Mouse (Mus musculus): Measurements from ENCODE around the gene Kcnb1. TPM values are rescaled to one million over a fixed set of nuclear protein-coding genes. Genes with fewer than 3 reads are reported as not detected.

The Kcnb1 gene
- polyA plus RNA-seq, 1 experiment from 2014 or later: 1.0 TPM

DNA sequence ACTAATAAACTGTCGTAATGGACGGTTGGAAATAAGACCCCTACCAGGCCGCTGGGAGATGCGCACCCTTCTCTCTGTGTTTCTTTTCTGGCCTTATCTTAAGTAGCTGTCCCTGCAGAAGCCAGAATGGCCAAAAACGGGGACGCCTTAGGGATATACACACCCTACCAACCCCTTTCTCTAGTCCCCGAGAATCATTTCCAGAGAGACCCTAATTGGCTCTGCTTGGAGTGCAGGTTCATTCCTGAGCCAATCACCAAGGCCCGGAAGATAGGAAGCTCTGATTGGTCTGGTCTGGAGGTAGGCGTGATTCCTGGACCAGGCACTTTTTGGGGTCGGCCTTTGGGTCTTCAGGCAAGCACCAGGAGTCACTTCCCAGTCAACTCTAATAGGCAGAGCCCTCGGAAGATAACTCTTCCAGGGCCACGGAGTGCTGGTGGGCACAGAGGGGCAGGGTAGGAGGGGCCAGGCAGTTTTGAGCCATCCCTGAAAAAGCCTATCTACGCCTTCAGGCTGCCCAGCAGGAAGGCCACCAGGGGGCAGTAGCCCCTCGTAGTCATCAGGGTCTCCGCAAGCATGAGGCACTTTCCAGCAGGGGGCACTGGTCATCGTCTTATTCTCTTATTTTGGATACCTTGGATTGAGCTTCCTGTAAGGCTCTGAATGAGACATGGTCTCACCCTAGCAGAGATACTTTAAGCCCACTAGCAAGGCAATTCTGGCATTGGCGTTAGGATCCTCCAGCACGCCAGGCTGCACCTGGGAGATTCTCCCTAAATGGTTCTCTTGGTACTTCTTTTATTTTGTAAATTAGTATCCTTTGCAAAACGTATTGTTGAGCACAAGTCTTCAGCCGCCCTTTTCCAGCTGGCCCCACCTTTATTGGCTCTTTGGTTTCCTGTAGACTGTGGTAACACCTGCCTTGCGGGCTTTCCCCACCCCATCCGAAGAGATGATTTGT lies 118.0 kb downstream of the Kcnb1 start:
- peak overlapping the region; percentile 71 for H3K4me2 ChIP-seq (replicated peaks)
- H3K27ac ChIP-seq: peak overlapping the region; percentile 48; the same call in 1 of the 2 replicates
- H3K9ac ChIP-seq: peak overlapping the region; percentile 61
- peak; percentile 95 for ATAC-seq (ENCODE audit: low FRiP score, low read depth)
- H3K9me3 ChIP-seq: no peaks in the 10 kb centered on the region
- peaks cover 9% of the 10 kb centered on the region for H3K4me1 ChIP-seq
- peak overlapping the region; percentile 52 for H3K4me3 ChIP-seq
- 8% methylated on average over 22 of the region's 22 CpGs for WGBS
- no peaks in the 10 kb centered on the region for H3K36me3 ChIP-seq
- no peaks in the 10 kb centered on the region for H3K27me3 ChIP-seq

DNA sequence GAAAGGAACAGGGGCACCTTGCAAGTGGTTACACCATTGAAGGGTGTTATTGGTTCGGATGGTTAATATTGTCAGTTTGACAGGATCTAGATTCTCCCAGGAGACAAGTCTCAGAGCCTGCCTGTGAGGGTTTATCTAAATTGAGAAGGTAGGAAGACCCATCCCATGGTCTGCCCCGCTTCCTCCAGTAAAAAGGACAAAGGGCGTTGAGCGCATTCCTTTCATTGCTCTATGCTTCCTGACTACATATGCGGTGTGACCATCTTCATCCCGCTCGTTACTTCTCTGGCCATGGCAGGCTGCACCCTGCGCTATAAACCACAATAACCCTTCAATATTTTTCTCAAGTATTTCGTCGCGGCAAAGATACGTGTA lies 118.7 kb downstream of the Kcnb1 start:
- H3K9ac ChIP-seq: peak overlapping the region; percentile 61
- 20% methylated on average over 12 of the region's 12 CpGs for WGBS
- H3K4me2 ChIP-seq (replicated peaks): peak overlapping the region; percentile 71
- no peaks in the 10 kb centered on the region for H3K9me3 ChIP-seq
- peaks cover 9% of the 10 kb centered on the region for H3K4me1 ChIP-seq
- ATAC-seq (ENCODE audit: low FRiP score, low read depth): no peak
- H3K36me3 ChIP-seq: peaks cover 5% of the 10 kb centered on the region
- H3K4me3 ChIP-seq: peak overlapping the region; percentile 52
- no peaks in the 10 kb centered on the region for H3K27me3 ChIP-seq
- no peak overlapping the region; the same call in 1 of the 2 replicates for H3K27ac ChIP-seq

DNA sequence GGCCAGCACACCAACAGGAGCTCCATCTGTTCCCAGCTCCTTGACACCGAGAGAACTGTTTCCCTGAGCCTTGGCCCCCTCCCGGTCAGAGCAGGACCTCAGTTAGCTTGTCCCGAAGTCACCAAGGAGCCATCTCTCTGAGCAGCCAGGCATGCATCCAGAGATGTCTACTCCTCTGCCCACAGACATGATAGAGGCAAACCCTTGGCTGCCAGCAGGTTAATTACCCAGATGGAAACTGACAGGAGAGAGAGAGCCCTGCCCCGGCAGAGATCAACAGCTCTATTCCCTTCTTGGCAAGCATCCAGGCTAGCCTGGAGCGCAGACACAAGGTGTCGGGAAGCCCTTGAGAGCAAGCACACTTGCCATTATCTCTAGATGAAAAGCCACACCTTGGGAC lies 119.6 kb downstream of the Kcnb1 start:
- Histone ChIP-seq H3K4me2 (replicated peaks) (no peak overlapping the region), H3K36me3 (peaks cover 14% of the 10 kb centered on the region), H3K27ac (no peak overlapping the region), H3K4me3 (no peak overlapping the region), H3K9me3 (no peaks in the 10 kb centered on the region), H3K4me1 (peaks cover 16% of the 10 kb centered on the region), H3K9ac (no peak overlapping the region), H3K27me3 (no peaks in the 10 kb centered on the region)
- ATAC-seq (ENCODE audit: low FRiP score, low read depth): no peak
- 75% methylated on average over 6 of the region's 6 CpGs for WGBS

DNA sequence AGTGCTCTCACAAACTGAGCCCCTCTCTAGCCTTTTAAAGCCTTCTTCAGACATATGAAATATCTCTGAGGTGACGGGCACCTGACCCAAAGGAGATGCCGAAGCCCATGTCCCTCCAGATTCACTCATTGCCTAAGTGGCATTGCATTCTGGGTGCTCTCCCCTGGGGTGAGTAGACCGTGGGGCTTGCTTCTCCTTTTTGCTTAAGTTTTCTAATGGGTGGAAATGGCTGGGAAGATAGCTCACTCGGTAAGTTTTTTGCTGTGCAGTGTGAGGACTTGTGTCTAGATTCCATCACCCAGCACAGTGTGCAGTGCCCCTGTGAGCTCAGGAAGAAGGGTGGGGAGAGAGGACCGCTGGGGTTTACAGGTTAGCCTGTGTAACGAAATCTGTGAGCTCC lies 122.4 kb downstream of the Kcnb1 start:
- Histone ChIP-seq H3K27ac (no peak overlapping the region), H3K4me3 (no peak overlapping the region), H3K36me3 (peaks cover 23% of the 10 kb centered on the region), H3K9me3 (no peaks in the 10 kb centered on the region), H3K27me3 (no peaks in the 10 kb centered on the region), H3K9ac (no peak overlapping the region), H3K4me1 (peaks cover 25% of the 10 kb centered on the region), H3K4me2 (replicated peaks) (no peak overlapping the region)
- no peak for ATAC-seq (ENCODE audit: low FRiP score, low read depth)
- WGBS: 47% methylated on average over 6 of the region's 6 CpGs

DNA sequence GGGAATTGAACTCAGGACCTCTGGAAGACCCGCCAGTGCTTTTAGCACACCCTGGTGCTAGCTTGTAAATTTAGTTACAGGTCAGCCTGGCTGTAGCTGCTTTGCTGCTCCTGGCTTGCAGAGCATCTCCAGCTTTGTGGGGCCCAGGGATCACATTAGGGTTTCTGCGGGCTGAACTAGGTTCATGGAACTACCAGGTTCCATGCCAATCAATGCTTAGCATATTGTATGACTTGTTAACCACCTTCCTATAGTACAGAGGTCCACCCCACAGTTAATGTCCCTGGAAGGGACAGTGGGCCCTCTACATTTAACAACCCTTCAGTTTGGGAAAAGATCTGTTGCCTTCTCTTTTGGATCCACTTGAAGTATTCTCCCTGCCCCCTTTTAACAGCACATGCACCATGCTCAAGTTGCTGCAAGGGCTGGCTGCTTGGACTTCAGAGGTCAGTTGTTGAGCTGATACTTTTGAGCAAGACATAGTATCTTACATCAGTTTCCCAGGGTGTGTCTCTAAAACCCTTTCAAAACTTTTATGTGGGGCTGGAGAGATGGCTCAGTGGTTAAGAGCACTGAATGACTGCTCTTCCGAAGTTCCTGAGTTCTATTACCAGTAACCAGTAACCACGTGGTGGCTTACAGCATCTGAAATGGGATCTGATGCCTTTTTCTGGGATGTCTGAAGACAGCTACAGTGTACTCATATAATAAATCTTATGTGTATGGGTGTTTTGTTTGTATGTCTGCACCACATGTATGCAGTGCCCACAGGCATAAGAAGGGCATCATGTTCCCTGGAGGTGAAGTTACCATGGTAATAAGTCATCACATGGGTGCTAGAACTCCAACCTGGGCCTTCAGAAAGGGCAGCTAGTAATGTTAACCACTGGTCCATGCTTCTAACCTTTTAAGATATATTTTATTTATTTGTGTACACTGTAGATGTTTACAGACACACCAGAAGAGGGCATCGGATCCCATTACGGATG lies 123.1 kb downstream of the Kcnb1 start:
- Histone ChIP-seq H3K4me3 (no peak overlapping the region), H3K27me3 (no peaks in the 10 kb centered on the region), H3K9me3 (no peaks in the 10 kb centered on the region), H3K36me3 (peaks cover 23% of the 10 kb centered on the region), H3K4me1 (peaks cover 23% of the 10 kb centered on the region), H3K27ac (no peak overlapping the region), H3K9ac (no peak overlapping the region), H3K4me2 (replicated peaks) (no peak overlapping the region)
- WGBS: 33% methylated on average over 6 of the region's 6 CpGs
- ATAC-seq (ENCODE audit: low FRiP score, low read depth): no peak

DNA sequence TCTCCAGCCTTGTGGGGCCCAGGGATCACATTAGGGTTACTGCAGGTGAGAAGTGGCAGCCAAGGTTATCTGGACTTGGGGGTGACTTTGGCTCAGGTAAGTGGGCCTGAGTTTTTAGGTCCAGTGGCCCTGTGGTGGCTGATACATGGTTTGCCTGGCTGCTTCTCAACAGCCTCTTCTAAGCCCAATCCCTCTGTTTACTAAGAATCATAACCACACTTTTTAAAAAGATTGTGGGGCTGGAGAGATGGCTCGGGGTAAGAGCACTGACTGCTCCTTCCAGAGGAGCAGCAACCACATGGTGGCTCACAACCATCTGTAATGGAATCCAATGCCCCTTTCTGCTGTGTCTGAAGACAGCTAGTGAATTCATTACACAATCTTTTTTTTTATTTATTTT lies 123.9 kb downstream of the Kcnb1 start:
- Histone ChIP-seq H3K4me1 (peaks cover 26% of the 10 kb centered on the region), H3K36me3 (peaks cover 23% of the 10 kb centered on the region), H3K27ac (no peak overlapping the region), H3K4me3 (0 out of 2 replicates have a peak overlapping the region, but pooled peaks have one; percentile 83), H3K4me2 (replicated peaks) (peak overlapping the region; percentile 84), H3K9me3 (no peaks in the 10 kb centered on the region), H3K9ac (peak overlapping the region; percentile 98), H3K27me3 (no peaks in the 10 kb centered on the region)
- no peak for ATAC-seq (ENCODE audit: low FRiP score, low read depth)
- 50% methylated on average over 1 of the region's 1 CpGs for WGBS

DNA sequence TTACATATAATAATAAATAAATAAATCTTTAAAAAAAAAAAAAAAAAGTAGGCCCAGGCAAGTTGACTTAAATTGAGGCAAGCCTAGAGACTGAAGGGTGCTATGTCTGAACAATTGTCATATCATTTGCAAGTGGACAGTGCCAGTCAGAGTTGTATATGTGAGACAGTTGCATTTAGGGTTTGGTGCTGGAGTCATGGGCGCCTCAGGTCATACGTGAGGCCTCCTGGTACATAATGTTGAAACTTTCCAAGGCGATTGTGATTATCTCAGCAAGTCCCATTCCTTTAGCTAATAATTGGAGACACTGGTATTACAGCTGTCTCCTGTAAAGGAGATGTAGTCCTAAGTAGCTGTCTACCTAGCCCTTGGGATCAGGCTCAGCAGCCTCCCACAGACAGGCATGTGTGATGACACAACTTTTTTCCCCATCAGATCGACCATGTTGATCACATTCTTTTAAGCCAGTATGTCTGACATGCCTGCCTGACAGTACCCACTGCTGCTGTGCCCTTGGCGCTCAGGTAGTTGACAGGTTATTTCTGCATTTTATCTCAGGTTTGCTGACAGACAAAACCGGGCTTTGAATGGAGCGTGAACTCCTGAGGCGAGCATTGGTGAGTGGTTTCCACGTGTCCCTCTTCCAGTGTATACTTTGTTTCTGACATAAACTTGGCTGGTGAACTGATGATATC lies 125.2 kb downstream of the Kcnb1 start:
- Histone ChIP-seq H3K36me3 (peaks cover 29% of the 10 kb centered on the region), H3K4me1 (peaks cover 32% of the 10 kb centered on the region), H3K27ac (peak overlapping the region; percentile 29; the same call in 1 of the 2 replicates), H3K27me3 (no peaks in the 10 kb centered on the region), H3K4me2 (replicated peaks) (peak overlapping the region; percentile 84), H3K9me3 (no peaks in the 10 kb centered on the region), H3K9ac (peak overlapping the region; percentile 98), H3K4me3 (peak overlapping the region; percentile 83)
- no peak for ATAC-seq (ENCODE audit: low FRiP score, low read depth)
- 24% methylated on average over 9 of the region's 9 CpGs for WGBS

DNA sequence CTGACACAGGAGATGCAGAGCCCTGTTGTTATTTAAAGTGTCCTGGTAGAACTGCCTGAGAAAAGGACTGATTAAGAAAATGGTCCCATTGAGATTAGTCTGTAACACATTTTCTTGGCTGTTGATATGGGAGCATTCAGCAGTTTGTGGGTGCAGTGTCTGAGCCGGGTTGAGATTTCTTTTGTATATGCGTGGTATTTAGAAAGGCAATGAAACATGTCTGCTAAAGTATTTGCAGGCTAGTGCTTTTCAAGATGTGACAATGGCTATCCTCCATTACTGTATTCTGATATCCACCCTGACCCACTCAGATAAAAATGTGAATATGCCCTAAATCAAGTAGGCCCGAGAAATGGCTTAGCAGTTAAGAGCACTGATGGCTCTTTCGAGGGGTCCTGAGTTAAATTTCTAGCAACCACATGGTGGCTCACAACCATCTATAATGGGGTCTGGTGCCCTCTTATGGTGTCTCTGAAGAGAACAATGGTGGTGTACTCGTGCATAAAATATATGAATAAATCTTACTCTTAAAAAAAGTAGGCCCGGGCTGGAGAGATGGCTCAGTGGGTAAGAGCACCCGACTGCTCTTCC lies 126.0 kb downstream of the Kcnb1 start:
- no peaks in the 10 kb centered on the region for H3K9me3 ChIP-seq
- H3K4me3 ChIP-seq: peak overlapping the region; percentile 83
- H3K27ac ChIP-seq: peak overlapping the region; percentile 89
- no peaks in the 10 kb centered on the region for H3K27me3 ChIP-seq
- H3K36me3 ChIP-seq: peaks cover 32% of the 10 kb centered on the region
- H3K4me2 ChIP-seq (replicated peaks): peak overlapping the region; percentile 84
- peak overlapping the region; percentile 98 for H3K9ac ChIP-seq
- under 1% methylated on average over 7 of the region's 7 CpGs for WGBS
- H3K4me1 ChIP-seq: peaks cover 32% of the 10 kb centered on the region
- ATAC-seq (ENCODE audit: low FRiP score, low read depth): no peak

DNA sequence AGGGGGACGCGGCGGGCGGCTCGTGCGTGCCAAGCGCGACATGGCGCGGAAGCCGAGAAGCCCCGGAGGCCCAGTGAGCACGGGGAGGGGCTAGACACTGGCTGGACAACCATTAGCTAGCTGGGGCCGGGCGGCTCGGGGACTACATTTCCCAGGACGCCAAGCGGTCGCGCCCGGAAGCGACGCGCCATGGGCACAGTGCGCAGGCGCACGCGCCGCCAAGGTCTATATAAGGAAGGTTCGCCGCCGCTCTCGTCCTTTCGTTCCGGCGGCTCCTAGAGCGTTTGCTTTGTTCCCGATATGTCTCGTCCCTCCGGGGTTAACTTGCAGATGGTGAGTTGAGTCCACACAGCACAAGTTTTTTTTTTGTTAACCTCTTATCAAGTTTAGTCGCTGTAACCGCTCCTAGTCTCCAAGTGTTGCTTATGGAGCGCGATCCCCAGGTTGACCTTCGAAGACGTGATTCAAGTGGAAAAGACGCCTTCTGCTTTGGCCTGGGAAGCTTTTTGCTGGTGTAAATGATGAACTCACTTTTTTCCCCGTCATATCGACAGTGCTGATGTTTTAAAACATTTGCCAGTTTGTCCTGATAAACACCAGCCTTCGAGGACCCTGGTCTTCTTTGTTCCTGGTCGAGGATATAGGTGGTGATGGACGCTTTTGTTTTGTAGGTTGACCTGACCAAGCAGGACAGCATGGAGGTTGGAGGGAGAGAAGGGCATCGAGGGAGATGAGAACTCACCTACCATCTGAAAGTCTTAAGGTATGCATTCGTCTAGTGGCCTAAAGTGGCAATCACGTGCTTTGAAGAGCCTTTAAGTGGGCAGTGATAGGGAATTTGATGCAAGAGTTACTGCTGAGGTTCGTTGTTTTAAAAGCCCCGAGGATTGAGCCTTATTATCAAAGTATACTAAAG lies 126.7 kb downstream of the Kcnb1 start, which contains the start of gene Znfx1:
Gene Znfx1 (minus strand): TSS at position 51 of the 916 bp plus-strand sequence.
- Histone ChIP-seq H3K4me3 (peak within 1 kb of the TSS; percentile 83), H3K9ac (peak within 1 kb of the TSS; percentile 98), H3K36me3 (peaks cover 32% of the 10 kb centered on the region), H3K27me3 (no peaks in the 10 kb centered on the region), H3K4me1 (peaks cover 32% of the 10 kb centered on the region), H3K4me2 (replicated peaks) (peak within 1 kb of the TSS; percentile 84), H3K27ac (peak within 1 kb of the TSS; percentile 89), H3K9me3 (no peaks in the 10 kb centered on the region)
- WGBS: under 1% methylated on average over 56 of the region's 57 CpGs
- peak; percentile 96 for ATAC-seq (ENCODE audit: low FRiP score, low read depth)

DNA sequence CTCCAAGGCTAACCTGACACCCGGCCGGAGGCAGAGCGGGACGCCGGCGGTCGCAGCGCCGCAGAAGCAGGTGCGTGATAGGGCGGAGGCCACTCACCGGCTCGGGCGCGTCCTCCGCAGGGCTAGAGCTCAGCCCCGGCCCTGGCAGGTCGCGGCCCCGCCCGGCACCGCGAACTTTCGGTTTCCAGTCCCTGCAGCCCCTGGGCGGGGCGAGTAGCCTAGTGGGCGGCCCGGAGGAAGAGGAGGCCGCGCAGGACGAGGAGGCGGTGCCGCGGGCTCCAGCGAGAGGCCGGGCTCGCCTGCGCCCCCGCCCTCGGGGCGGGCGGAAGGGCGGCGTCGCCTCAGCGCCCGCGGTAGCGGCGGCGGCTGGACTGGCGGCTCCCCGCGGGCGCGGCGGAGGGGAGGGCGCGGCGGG lies 127.5 kb downstream of the Kcnb1 start:
- H3K4me2 ChIP-seq (replicated peaks): peak overlapping the region; percentile 81
- peaks cover 39% of the 10 kb centered on the region for H3K36me3 ChIP-seq
- ATAC-seq (ENCODE audit: low FRiP score, low read depth): peak; percentile 93
- WGBS: under 1% methylated on average over 57 of the region's 60 CpGs
- no peaks in the 10 kb centered on the region for H3K27me3 ChIP-seq
- no peaks in the 10 kb centered on the region for H3K9me3 ChIP-seq
- H3K9ac ChIP-seq: peak overlapping the region; percentile 98
- peak overlapping the region; percentile 86 for H3K27ac ChIP-seq
- H3K4me1 ChIP-seq: peaks cover 32% of the 10 kb centered on the region
- peak overlapping the region; percentile 83 for H3K4me3 ChIP-seq

Data from limb, embryonic 13.5 days (tissue).